Mouse (Mus musculus) heart, embryonic 16.5 days (tissue): Measurements from ENCODE around the gene Fyn. TPM values are rescaled to one million over a fixed set of nuclear protein-coding genes. Genes with fewer than 3 reads are reported as not detected.

Experiments used
- ATAC-seq: fragments of 200-750 bp; cut with Nextera tagmentation; replicated peaks from 2 replicates; pipeline ENCODE4 v1.8.0; 2017; ENCODE audit warnings: moderate number of reproducible peaks; ENCODE audit not compliant: insufficient read depth, low FRiP score; ENCODE audit errors: extremely low read depth
- H3K27ac ChIP-seq: fragments of 300-500 bp; sonication (generic); 2 replicates; pipeline ENCODE4 v1.5.1; 2014; ENCODE audit warnings: mild to moderate bottlenecking, low read length, control low read depth, moderate library complexity
- H3K27me3 ChIP-seq: fragments of 300-500 bp; sonication (generic); 2 replicates; pipeline ENCODE4 v1.6.1; 2014; ENCODE audit warnings: low read length, mixed read lengths; ENCODE audit not compliant: control insufficient read depth, insufficient read depth
- H3K36me3 ChIP-seq: fragments of 300-500 bp; sonication (generic); 2 replicates; pipeline ENCODE4 v1.6.1; 2014; ENCODE audit not compliant: control insufficient read depth, insufficient read depth
- H3K4me1 ChIP-seq: fragments of 300-500 bp; sonication (generic); 2 replicates; pipeline ENCODE4 v1.6.1; 2014; ENCODE audit warnings: low read length, mixed read lengths; ENCODE audit not compliant: control insufficient read depth, insufficient read depth
- H3K4me2 ChIP-seq: fragments of 300-500 bp; sonication (generic); 2 replicates; pipeline ENCODE4 v1.6.1; 2014; ENCODE audit warnings: low read depth, mild to moderate bottlenecking, control low read depth, low read length
- H3K4me3 ChIP-seq: fragments of 300-500 bp; sonication (generic); 2 replicates; pipeline ENCODE4 v1.5.1; 2014; ENCODE audit warnings: mild to moderate bottlenecking, control low read depth, low read length
- H3K9ac ChIP-seq: fragments of 300-500 bp; sonication (generic); 2 replicates; pipeline ENCODE4 v1.6.1; 2014; ENCODE audit warnings: low read length, control low read depth
- H3K9me3 ChIP-seq: fragments of 300-500 bp; sonication (generic); replicated peaks from 2 replicates; pipeline ENCODE4 v1.6.1; 2016; ENCODE audit warnings: low read length; ENCODE audit not compliant: control insufficient read depth
- WGBS: fragments of 180-500 bp; shearing (Covaris S2); extraction: QIAGEN DNeasy Blood & Tissue Kit; methylation state at CpG from one replicate; pipeline ENCODE4 v1.1.7; 2014; 5-methylcytosine and 5-hydroxymethylcytosine counted together
- polyA plus RNA-seq: library from polyadenylated mRNA; unstranded; fragments of >200 nt; fragmentation: Nextera tagmentation; extraction: Ambion mirVana; gene quantifications from 2 replicates; pipeline ENCODE4 v1.2.1, GENCODE M21; 2015

The Fyn gene
- polyA plus RNA-seq, 1 experiment from 2014 or later, result 15.0 TPM

DNA sequence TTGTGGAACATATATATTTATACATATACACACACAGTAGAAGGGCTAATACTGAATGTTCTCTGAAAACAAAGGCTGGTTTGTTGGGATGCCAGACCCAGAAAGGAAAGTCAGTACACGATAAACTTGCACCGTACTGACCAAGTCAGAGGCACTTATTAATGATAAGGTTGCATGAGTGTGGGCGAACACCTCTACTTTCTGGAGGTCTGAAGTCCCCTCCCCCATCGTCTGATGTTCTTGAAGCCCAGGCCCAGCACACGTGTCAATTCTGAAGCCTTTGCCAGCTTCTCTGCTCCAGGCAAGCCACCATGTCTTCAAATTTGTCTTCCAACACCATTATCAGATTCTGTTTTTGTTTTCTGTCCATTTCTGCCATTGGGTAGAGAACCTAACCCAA lies 3.3 kb downstream of the Fyn start:
- Histone ChIP-seq H3K27ac (no peak overlapping the region), H3K36me3 (no peaks in the 10 kb centered on the region), H3K9me3 (no peaks in the 10 kb centered on the region), H3K4me3 (no peak overlapping the region), H3K9ac (no peak overlapping the region), H3K27me3 (no peaks in the 10 kb centered on the region), H3K4me1 (peaks cover 22% of the 10 kb centered on the region), H3K4me2 (peak overlapping the region; percentile 68; the same call in 1 of the 2 replicates)
- 55% methylated on average over 5 of the region's 5 CpGs for WGBS
- no peak for ATAC-seq

DNA sequence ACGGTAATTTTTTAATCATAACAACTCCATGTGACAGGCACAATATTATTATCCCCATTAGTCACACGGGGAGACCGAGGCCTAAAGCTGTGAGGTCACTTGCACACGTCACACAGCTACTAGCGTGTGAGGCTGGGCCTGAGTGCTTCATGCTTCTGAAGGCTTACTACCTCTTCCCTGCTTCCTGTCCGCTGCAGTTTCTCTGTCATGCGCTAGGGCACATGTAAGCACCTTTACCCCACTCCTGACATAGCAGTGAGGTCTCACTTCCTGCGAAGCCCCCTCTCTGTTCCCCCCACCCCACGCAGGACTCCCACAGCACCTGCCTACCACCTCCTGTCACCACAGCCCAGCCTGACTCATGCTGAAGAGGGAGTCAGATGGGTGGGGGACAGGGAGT lies 8.0 kb downstream of the Fyn start:
- Histone ChIP-seq H3K36me3 (no peaks in the 10 kb centered on the region), H3K9ac (no peak overlapping the region), H3K9me3 (no peaks in the 10 kb centered on the region), H3K4me1 (peaks cover 27% of the 10 kb centered on the region), H3K4me3 (no peak overlapping the region), H3K27me3 (no peaks in the 10 kb centered on the region), H3K4me2 (no peak overlapping the region), H3K27ac (no peak overlapping the region)
- WGBS, result 74% methylated on average over 9 of the region's 9 CpGs
- ATAC-seq, result no peak; the same call in 1 of the 2 replicates

- H3K27ac ChIP-seq, result no peak overlapping the region
- ATAC-seq, result no peak; the same call in 1 of the 2 replicates
- H3K4me3 ChIP-seq, result no peak overlapping the region
- H3K27me3 ChIP-seq, result no peaks in the 10 kb centered on the region
- H3K9ac ChIP-seq, result no peak overlapping the region
- WGBS, result 75% methylated on average over 5 of the region's 5 CpGs
- no peaks in the 10 kb centered on the region for H3K36me3 ChIP-seq
- no peak overlapping the region for H3K4me2 ChIP-seq
- H3K4me1 ChIP-seq, result peaks cover 25% of the 10 kb centered on the region
- H3K9me3 ChIP-seq, result no peaks in the 10 kb centered on the region
Measured at GRCm38 (mm10) chr10:39377219-39377618, 8.6 kb downstream of the Fyn start.

- Histone ChIP-seq H3K4me3 (no peak overlapping the region), H3K27me3 (no peaks in the 10 kb centered on the region), H3K9ac (no peak overlapping the region), H3K36me3 (no peaks in the 10 kb centered on the region), H3K27ac (no peak overlapping the region), H3K4me2 (no peak overlapping the region), H3K9me3 (no peaks in the 10 kb centered on the region), H3K4me1 (peaks cover 24% of the 10 kb centered on the region)
- 0 out of 2 replicates have a peak, but pooled peaks have one; percentile 35 for ATAC-seq
- 62% methylated on average over 8 of the region's 8 CpGs for WGBS
Measured at GRCm38 (mm10) chr10:39378025-39378603, 9.5 kb downstream of the Fyn start.

- WGBS, result 73% methylated on average over 10 of the region's 10 CpGs
- Histone ChIP-seq H3K27me3 (no peaks in the 10 kb centered on the region), H3K4me1 (peaks cover 24% of the 10 kb centered on the region), H3K4me3 (no peak overlapping the region), H3K36me3 (no peaks in the 10 kb centered on the region), H3K9ac (no peak overlapping the region), H3K9me3 (no peaks in the 10 kb centered on the region), H3K27ac (no peak overlapping the region), H3K4me2 (no peak overlapping the region)
- no peak for ATAC-seq
Measured at GRCm38 (mm10) chr10:39379287-39379686, 10.6 kb downstream of the Fyn start.

- no peak overlapping the region for H3K4me3 ChIP-seq
- no peaks in the 10 kb centered on the region for H3K9me3 ChIP-seq
- 83% methylated on average over 5 of the region's 5 CpGs for WGBS
- no peak overlapping the region for H3K9ac ChIP-seq
- H3K27me3 ChIP-seq, result no peaks in the 10 kb centered on the region
- H3K27ac ChIP-seq, result no peak overlapping the region
- no peaks in the 10 kb centered on the region for H3K36me3 ChIP-seq
- H3K4me2 ChIP-seq, result no peak overlapping the region
- peaks cover 24% of the 10 kb centered on the region for H3K4me1 ChIP-seq
- no peak for ATAC-seq
Measured at GRCm38 (mm10) chr10:39379721-39380370, 11.2 kb downstream of the Fyn start.

GRCm38 (mm10) chr10:39385259-39385658 lies 16.6 kb downstream of the Fyn start:
- H3K27ac ChIP-seq, result no peak overlapping the region
- no peak overlapping the region for H3K9ac ChIP-seq
- H3K4me2 ChIP-seq, result no peak overlapping the region
- WGBS, result 62% methylated on average over 8 of the region's 8 CpGs
- no peak overlapping the region for H3K4me3 ChIP-seq
- no peaks in the 10 kb centered on the region for H3K27me3 ChIP-seq
- no peak for ATAC-seq
- H3K4me1 ChIP-seq, result peaks cover 39% of the 10 kb centered on the region
- no peaks in the 10 kb centered on the region for H3K9me3 ChIP-seq
- H3K36me3 ChIP-seq, result no peaks in the 10 kb centered on the region

- Histone ChIP-seq H3K36me3 (peaks cover 7% of the 10 kb centered on the region; the same call in 1 of the 2 replicates), H3K9ac (no peak overlapping the region), H3K27ac (peak overlapping the region; percentile 20), H3K4me3 (no peak overlapping the region), H3K27me3 (no peaks in the 10 kb centered on the region), H3K4me2 (no peak overlapping the region), H3K4me1 (peaks cover 39% of the 10 kb centered on the region), H3K9me3 (peaks cover 1% of the 10 kb centered on the region; the same call in 1 of the 2 replicates)
- WGBS, result 55% methylated on average over 15 of the region's 15 CpGs
- ATAC-seq, result no peak
Measured at GRCm38 (mm10) chr10:39386203-39386602, 17.5 kb downstream of the Fyn start.

- peaks cover 13% of the 10 kb centered on the region for H3K36me3 ChIP-seq
- H3K4me1 ChIP-seq, result peaks cover 39% of the 10 kb centered on the region
- no peak for ATAC-seq
- H3K9ac ChIP-seq, result no peak overlapping the region
- H3K9me3 ChIP-seq, result peaks cover 6% of the 10 kb centered on the region; the same call in 1 of the 2 replicates
- no peak overlapping the region for H3K27ac ChIP-seq
- no peaks in the 10 kb centered on the region for H3K27me3 ChIP-seq
- no peak overlapping the region for H3K4me3 ChIP-seq
- H3K4me2 ChIP-seq, result no peak overlapping the region
- WGBS, result 52% methylated on average over 5 of the region's 5 CpGs
Measured at GRCm38 (mm10) chr10:39387024-39387423, 18.4 kb downstream of the Fyn start.
